Mouse (Mus musculus): ENCODE measurements around the gene Plxna2. TPM values are rescaled to one million over a fixed set of nuclear protein-coding genes. Genes with fewer than 3 reads are reported as not detected.

Plxna2 gene
- polyA plus RNA-seq, 1 experiment from 2014 or later = 8.1 TPM

- Histone ChIP-seq H3K9ac (no peak overlapping the region), H3K9me3 (no peaks in the 10 kb centered on the region), H3K4me3 (no peak overlapping the region), H3K4me1 (peaks cover 16% of the 10 kb centered on the region), H3K4me2 (no peak overlapping the region), H3K36me3 (no peaks in the 10 kb centered on the region), H3K27me3 (no peaks in the 10 kb centered on the region), H3K27ac (peak overlapping the region; percentile 33)
- no peak for ATAC-seq (ENCODE audit: insufficient number of reproducible peaks, low FRiP score, low TSS enrichment, low read depth)
- 32% methylated on average over 5 of the region's 5 CpGs for WGBS
Measured at GRCm38 (mm10) chr1:194641601-194642301, 23.7 kb downstream of the Plxna2 start.

GRCm38 (mm10) chr1:194642302-194642787, 24.3 kb downstream of the Plxna2 start:
- Histone ChIP-seq H3K36me3 (no peaks in the 10 kb centered on the region), H3K4me3 (no peak overlapping the region), H3K27me3 (no peaks in the 10 kb centered on the region), H3K9me3 (no peaks in the 10 kb centered on the region), H3K27ac (peak overlapping the region; percentile 33), H3K4me1 (peaks cover 16% of the 10 kb centered on the region), H3K9ac (no peak overlapping the region), H3K4me2 (no peak overlapping the region)
- WGBS = 43% methylated on average over 1 of the region's 1 CpGs
- ATAC-seq (ENCODE audit: insufficient number of reproducible peaks, low FRiP score, low TSS enrichment, low read depth) = no peak

- WGBS = 93% methylated on average over 6 of the region's 6 CpGs
- Histone ChIP-seq H3K27ac (no peak overlapping the region), H3K36me3 (no peaks in the 10 kb centered on the region), H3K4me2 (no peak overlapping the region), H3K9me3 (no peaks in the 10 kb centered on the region), H3K4me1 (peaks cover 16% of the 10 kb centered on the region), H3K4me3 (no peak overlapping the region), H3K9ac (no peak overlapping the region), H3K27me3 (no peaks in the 10 kb centered on the region)
- ATAC-seq (ENCODE audit: insufficient number of reproducible peaks, low FRiP score, low TSS enrichment, low read depth) = no peak
Measured at GRCm38 (mm10) chr1:194643930-194644329, 25.9 kb downstream of the Plxna2 start.

GRCm38 (mm10) chr1:194645898-194646297, 27.9 kb downstream of the Plxna2 start:
- no peaks in the 10 kb centered on the region for H3K27me3 ChIP-seq
- no peaks in the 10 kb centered on the region for H3K9me3 ChIP-seq
- H3K9ac ChIP-seq = no peak overlapping the region
- H3K4me3 ChIP-seq = no peak overlapping the region
- H3K4me1 ChIP-seq = peaks cover 16% of the 10 kb centered on the region
- no peak overlapping the region for H3K27ac ChIP-seq
- no peaks in the 10 kb centered on the region for H3K36me3 ChIP-seq
- WGBS = 84% methylated on average over 1 of the region's 1 CpGs
- no peak overlapping the region for H3K4me2 ChIP-seq
- no peak for ATAC-seq (ENCODE audit: insufficient number of reproducible peaks, low FRiP score, low TSS enrichment, low read depth)

- no peaks in the 10 kb centered on the region for H3K27me3 ChIP-seq
- no peak overlapping the region for H3K4me3 ChIP-seq
- no peaks in the 10 kb centered on the region for H3K4me1 ChIP-seq
- 0 out of 2 replicates have a peak, but pooled peaks cover 6% of the 10 kb centered on the region for H3K36me3 ChIP-seq
- no peak overlapping the region for H3K27ac ChIP-seq
- 48% methylated on average over 1 of the region's 1 CpGs for WGBS
- H3K9me3 ChIP-seq = no peaks in the 10 kb centered on the region
- no peak overlapping the region for H3K9ac ChIP-seq
- ATAC-seq (ENCODE audit: insufficient number of reproducible peaks, low FRiP score, low TSS enrichment, low read depth) = no peak
- H3K4me2 ChIP-seq = no peak overlapping the region
Measured at GRCm38 (mm10) chr1:194650076-194650475, 32.1 kb downstream of the Plxna2 start.

- no peak overlapping the region for H3K4me2 ChIP-seq
- no peak overlapping the region for H3K4me3 ChIP-seq
- ATAC-seq (ENCODE audit: insufficient number of reproducible peaks, low FRiP score, low TSS enrichment, low read depth) = no peak
- no peaks in the 10 kb centered on the region for H3K27me3 ChIP-seq
- no peaks in the 10 kb centered on the region for H3K9me3 ChIP-seq
- no peak overlapping the region for H3K9ac ChIP-seq
- no peak overlapping the region for H3K27ac ChIP-seq
- no peaks in the 10 kb centered on the region for H3K4me1 ChIP-seq
- 0 out of 2 replicates have a peak, but pooled peaks cover 6% of the 10 kb centered on the region for H3K36me3 ChIP-seq
- 86% methylated on average over 2 of the region's 2 CpGs for WGBS
Measured at GRCm38 (mm10) chr1:194650566-194650965, 32.5 kb downstream of the Plxna2 start.

- H3K4me2 ChIP-seq = no peak overlapping the region
- H3K9me3 ChIP-seq = no peaks in the 10 kb centered on the region
- no peak overlapping the region for H3K27ac ChIP-seq
- H3K27me3 ChIP-seq = no peaks in the 10 kb centered on the region
- 0 out of 2 replicates have a peak, but pooled peaks cover 6% of the 10 kb centered on the region for H3K36me3 ChIP-seq
- H3K4me1 ChIP-seq = no peaks in the 10 kb centered on the region
- no peak overlapping the region for H3K4me3 ChIP-seq
- 55% methylated on average over 3 of the region's 3 CpGs for WGBS
- ATAC-seq (ENCODE audit: insufficient number of reproducible peaks, low FRiP score, low TSS enrichment, low read depth) = no peak
- H3K9ac ChIP-seq = no peak overlapping the region
Measured at GRCm38 (mm10) chr1:194651987-194652386, 34.0 kb downstream of the Plxna2 start.

GRCm38 (mm10) chr1:194658459-194659160, 40.6 kb downstream of the Plxna2 start:
- Histone ChIP-seq H3K4me1 (peaks cover 6% of the 10 kb centered on the region; the same call in 1 of the 2 replicates), H3K9me3 (no peaks in the 10 kb centered on the region), H3K4me3 (no peak overlapping the region), H3K9ac (no peak overlapping the region), H3K27ac (no peak overlapping the region), H3K27me3 (no peaks in the 10 kb centered on the region), H3K4me2 (no peak overlapping the region), H3K36me3 (no peaks in the 10 kb centered on the region)
- ATAC-seq (ENCODE audit: insufficient number of reproducible peaks, low FRiP score, low TSS enrichment, low read depth) = no peak
- 50% methylated on average over 1 of the region's 1 CpGs for WGBS

GRCm38 (mm10) chr1:194660426-194661119, 42.6 kb downstream of the Plxna2 start:
- Histone ChIP-seq H3K9ac (no peak overlapping the region), H3K4me1 (peaks cover 6% of the 10 kb centered on the region; the same call in 1 of the 2 replicates), H3K4me3 (no peak overlapping the region), H3K9me3 (no peaks in the 10 kb centered on the region), H3K27ac (no peak overlapping the region), H3K27me3 (no peaks in the 10 kb centered on the region), H3K4me2 (no peak overlapping the region), H3K36me3 (no peaks in the 10 kb centered on the region)
- 82% methylated on average over 3 of the region's 3 CpGs for WGBS
- no peak for ATAC-seq (ENCODE audit: insufficient number of reproducible peaks, low FRiP score, low TSS enrichment, low read depth)

- Histone ChIP-seq H3K36me3 (no peaks in the 10 kb centered on the region), H3K27me3 (no peaks in the 10 kb centered on the region)
- no peak for ATAC-seq (ENCODE audit: insufficient number of reproducible peaks, low FRiP score, low TSS enrichment, low read depth)
Measured at GRCm38 (mm10) chr1:194663021-194663420, 45.0 kb downstream of the Plxna2 start.

GRCm38 (mm10) chr1:194665715-194666114, 47.7 kb downstream of the Plxna2 start:
- H3K4me1 ChIP-seq = no peaks in the 10 kb centered on the region
- no peak overlapping the region for H3K4me2 ChIP-seq
- H3K27me3 ChIP-seq = no peaks in the 10 kb centered on the region
- no peak overlapping the region for H3K4me3 ChIP-seq
- ATAC-seq (ENCODE audit: insufficient number of reproducible peaks, low FRiP score, low TSS enrichment, low read depth) = no peak
- H3K9ac ChIP-seq = no peak overlapping the region
- no peaks in the 10 kb centered on the region for H3K9me3 ChIP-seq
- H3K36me3 ChIP-seq = no peaks in the 10 kb centered on the region
- H3K27ac ChIP-seq = no peak overlapping the region
- WGBS = 40% methylated on average over 3 of the region's 3 CpGs

More at GRCm38 (mm10) chr1:194663021-194663420, 45.0 kb downstream of the Plxna2 start:
- Histone ChIP-seq H3K4me3 (no peak overlapping the region), H3K9ac (no peak overlapping the region), H3K9me3 (no peaks in the 10 kb centered on the region), H3K4me1 (peaks cover 6% of the 10 kb centered on the region; the same call in 1 of the 2 replicates), H3K27ac (no peak overlapping the region), H3K4me2 (no peak overlapping the region)
